Mouse (Mus musculus) liver, embryonic 14.5 days (tissue): ENCODE data around the gene Atf3.

ENCODE experiments used
- CTCF ChIP-seq: IDR thresholded peaks from 2 replicates; pipeline ENCODE4 v1.5.1; 2016; ENCODE audit warnings: antibody characterized with exemption, low read depth, control low read depth
- EP300 ChIP-seq: IDR thresholded peaks from 2 replicates; pipeline ENCODE4 v1.6.1; 2016; ENCODE audit warnings: antibody characterized with exemption, low read depth

- TF ChIP-seq CTCF (no peak), EP300 (no peak)
Observed at GRCm38 (mm10) chr1:191185761-191186385, 32.0 kb downstream of the Atf3 start.
